Mouse (Mus musculus) left cerebral cortex, postnatal 10 days (tissue): ENCODE data around the gene Rorc. TPM values are rescaled to one million over a fixed set of nuclear protein-coding genes. Genes with fewer than 3 reads are reported as not detected.

ENCODE experiments used
- DNase-seq, 2 experiments: peaks; one replicate each; pipeline ENCODE4 v3.0.0; 2021 to 2022; ENCODE audit warnings: low spot score in 2 of 2, mixed read lengths in 1 of 2; ENCODE audit errors: extremely low spot score in 1 of 2
- intact Hi-C: fragments of 180-260 bp; cut with DNase I; formaldehyde crosslinking; loops from one replicate; pipeline ENCODE4 v1.15.1; 2025
- total RNA-seq, 2 experiments: library from RNA; stranded (reverse); gene quantifications; 2 replicates each; pipeline ENCODE4 v1.2.3; 2021

Gene Rorc
- under 1 TPM in 1 of 2 experiments, not detected in 1; 0.30 TPM for total RNA-seq

GRCm38 (mm10) chr3:94372641-94373040 lies at the start of gene Rorc:
TSS of gene Rorc (plus strand) at chr3:94372794.
- intact Hi-C loops = loop anchor here (5.0 kb wide), 1 partner anchor 40 kb away; the partner anchor contains the start of gene Tdrkh

DNA sequence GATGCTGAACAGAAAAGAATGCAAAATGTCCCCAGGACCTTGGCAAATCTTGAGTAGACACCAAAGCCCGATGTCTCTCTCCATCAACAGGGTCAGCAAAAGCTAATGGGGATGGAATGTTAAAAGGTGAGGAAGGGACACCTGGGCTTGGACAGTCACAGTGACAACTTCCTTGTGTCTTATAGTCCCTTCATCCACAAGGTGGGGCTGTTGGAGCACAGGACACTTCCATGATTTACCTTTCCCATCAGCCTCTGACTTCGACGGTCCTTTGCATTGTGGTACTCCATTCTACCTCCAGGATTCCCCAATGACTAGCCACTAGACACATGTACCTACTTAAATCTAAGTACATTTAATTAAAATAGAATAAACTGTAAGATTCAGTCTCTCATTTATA lies 43.9 kb upstream of the Rorc start:
- no peak for DNase-seq
- intact Hi-C loops = no loop called here

More at GRCm38 (mm10) chr3:94372641-94373040, at the start of gene Rorc:
- DNase-seq = no peak

DNA sequence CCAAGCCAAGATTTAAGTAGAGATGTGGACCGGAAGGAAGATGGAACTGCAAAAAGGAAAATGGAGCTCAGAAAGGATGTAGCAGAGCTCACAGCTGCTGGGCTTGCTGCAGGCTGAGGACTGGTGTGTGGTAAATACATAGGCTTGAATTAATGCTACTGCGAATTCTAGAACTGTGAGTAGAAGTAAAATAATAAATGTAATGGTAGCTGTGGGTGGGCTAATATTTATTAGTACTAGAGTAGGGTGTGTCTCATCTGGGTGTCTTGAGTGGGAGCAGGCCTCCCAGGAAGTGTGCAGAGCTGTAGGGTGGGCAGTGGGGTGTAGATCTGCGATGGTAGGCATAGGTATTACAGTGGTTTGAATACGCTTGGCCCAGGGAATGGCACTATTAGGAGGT lies 38.2 kb upstream of the Rorc start:
- intact Hi-C loops = no loop called here
- no peak for DNase-seq

DNA sequence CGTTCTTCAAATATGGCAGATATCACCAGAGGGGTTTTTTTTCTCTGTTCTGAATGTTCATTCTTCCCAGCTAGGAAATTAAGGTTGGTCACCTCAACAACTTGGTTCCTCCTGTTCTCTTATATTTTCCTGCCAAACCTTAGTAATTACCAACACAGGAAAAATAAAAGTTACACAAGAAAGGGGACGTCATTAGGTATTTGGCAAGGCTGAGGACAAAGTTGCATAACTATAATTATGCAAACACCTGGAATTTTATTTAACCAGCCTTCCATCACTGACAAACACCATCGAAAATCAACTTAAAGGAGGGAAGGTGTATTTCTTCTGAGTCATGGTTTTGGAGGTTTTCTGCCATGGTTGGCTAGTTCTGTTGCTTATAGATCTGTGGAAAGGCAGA lies 34.1 kb upstream of the Rorc start:
- DNase-seq = no peak
- intact Hi-C loops = no loop called here

- intact Hi-C loops = no loop called here
- DNase-seq = peak in 1 of 2 experiments; percentile 34
These were observed 30.6 kb upstream of the Rorc start, which contains the start of gene Them5 for GRCm38 (mm10) chr3:94341959-94342422. TSS of gene Them5 (plus strand) at chr3:94342099.

GRCm38 (mm10) chr3:94342552-94342951 lies 30.0 kb upstream of the Rorc start:
- intact Hi-C loops = no loop called here
- no peak for DNase-seq

DNA sequence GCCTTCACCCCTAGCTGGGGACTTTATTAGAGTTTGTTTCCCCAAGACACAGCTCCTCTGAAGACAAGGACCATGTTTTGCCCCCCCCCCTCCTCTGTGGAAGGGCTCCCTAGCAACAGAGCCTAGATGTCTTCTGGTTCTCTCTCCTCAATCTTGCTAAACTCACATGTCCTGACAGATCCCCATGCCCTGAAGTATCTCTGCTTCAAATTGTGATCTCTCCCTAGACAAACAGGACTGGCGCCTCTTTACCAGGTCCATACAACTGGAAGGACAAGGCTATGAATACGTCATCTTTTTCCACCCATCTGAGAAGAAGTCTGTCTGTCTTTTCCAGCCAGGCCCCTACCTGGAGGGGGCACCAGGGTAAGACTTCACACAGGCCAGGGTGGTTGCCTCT lies 28.4 kb upstream of the Rorc start:
- no peak for DNase-seq
- intact Hi-C loops = no loop called here

DNA sequence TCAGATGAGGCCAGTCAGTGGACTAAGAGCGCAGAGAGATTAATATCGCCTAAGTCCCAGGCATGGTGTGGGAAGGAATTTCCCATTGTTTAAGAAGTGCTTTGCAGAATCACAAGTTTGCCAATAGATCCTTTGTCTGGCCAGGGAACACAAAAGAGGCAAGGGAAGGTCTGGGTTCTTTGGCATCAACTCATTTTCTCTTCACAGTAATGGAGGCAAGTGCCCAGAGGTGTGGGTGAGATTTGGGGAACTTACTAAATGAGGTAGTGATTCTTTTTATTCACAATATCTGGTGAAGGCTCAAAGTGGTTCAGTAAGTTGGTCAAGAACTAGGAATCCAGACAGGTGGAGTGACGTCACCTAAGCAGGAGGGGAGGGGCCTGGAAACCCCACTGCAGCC lies 27.7 kb upstream of the Rorc start:
- intact Hi-C loops = no loop called here
- no peak for DNase-seq

GRCm38 (mm10) chr3:94348146-94348545 lies 24.4 kb upstream of the Rorc start:
- intact Hi-C loops = no loop called here
- no peak for DNase-seq

DNA sequence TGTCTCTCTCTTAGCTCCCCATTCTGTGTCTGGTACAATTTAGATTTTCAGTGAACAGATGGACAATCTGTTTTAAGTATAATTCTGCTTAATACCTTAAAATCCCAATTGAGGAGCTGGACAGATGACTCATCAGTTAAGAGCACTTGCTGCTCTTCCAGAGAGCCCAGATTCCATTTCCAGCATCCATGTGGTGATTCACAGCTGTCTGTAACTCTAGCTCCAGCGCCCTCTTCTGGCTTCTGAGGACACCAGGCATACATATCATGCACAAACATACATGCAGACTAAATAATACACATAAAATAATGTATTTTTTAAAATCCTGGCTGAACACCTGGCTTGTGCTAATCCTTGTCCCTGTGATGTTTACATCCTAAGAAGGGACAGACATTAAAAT lies 11.8 kb upstream of the Rorc start:
- intact Hi-C loops = no loop called here
- DNase-seq = peak in 1 of 2 experiments; percentile 31

DNA sequence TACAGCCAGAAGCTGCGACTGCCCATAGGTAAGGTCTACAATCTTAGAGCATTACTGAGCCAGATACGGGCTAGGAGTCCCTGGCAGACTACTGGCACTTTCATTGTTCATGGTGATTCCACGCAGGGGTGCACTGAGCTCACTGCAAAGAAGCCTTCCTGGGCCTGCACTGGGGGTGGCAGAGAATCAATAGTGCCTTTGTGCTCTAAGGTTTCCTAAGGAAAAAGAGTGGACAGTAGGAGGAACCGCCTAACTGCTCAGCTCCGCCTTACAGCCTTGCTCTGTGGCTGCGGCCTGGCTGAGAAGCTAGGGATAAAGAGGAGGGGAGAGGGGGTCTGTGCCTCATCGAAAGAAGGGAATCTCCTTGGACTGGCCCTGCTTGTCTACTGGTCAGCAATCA lies 10.5 kb upstream of the Rorc start, which contains the start of gene C2cd4d:
Gene C2cd4d (plus strand): TSS at position 301 of the 400 bp plus-strand sequence.
- no peak for DNase-seq
- intact Hi-C loops = no loop called here

DNA sequence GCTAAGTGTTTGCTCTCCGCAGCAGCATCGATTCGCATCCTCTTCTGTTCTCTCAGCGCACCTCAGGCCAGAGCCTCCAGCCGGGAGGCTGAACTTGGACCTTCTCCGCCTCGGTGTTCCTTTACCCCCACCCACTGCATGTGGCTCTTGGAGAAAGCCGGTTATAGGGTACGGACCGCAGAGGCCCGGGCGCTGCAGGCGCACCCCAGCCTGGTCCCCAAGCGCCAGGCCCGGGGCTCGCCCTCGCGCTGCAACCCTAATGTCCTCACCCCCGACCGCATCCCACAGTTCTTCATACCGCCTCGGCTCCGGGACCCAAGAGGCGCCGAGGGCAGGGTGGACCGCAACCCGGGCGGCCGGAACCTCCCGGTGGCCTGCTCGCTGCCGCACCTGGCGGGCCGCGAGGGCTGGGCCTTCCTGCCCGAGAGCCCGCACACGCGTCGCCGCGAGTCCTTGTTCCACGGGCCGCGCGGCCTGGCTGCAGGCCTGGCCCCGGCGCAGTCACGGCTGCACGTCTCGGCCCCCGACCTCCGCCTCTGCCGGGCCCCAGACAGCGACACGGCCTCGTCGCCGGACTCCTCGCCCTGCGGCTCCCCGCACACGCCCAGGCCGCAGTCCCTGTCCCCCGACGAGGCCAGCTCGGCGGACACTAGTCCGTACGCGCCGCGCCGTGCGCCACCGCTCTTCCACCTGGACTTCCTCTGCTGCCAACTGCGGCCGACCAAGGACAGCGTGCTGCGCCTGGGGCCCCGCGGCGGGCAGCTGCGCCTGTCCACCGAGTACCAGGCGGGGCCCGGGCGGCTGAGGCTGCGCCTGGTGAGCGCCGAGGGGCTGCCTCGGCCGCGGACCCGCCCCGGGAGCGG lies 9.1 kb upstream of the Rorc start:
- DNase-seq = peak in 1 of 2 experiments; percentile 64
- intact Hi-C loops = no loop called here

- peak in 1 of 2 experiments; percentile 49 for DNase-seq
- intact Hi-C loops = no loop called here
These were observed 8.5 kb upstream of the Rorc start for GRCm38 (mm10) chr3:94364154-94364526.

- peak; percentile 72 to 83 for DNase-seq
- intact Hi-C loops = loop anchor here (2.0 to 5.0 kb wide), 2 partner anchors 76 to 541 kb away; partner anchors contain the start of genes Mrpl9 and Oaz3
These were observed 5.8 kb upstream of the Rorc start for GRCm38 (mm10) chr3:94366761-94367160.

GRCm38 (mm10) chr3:94367511-94367910 lies 5.1 kb upstream of the Rorc start:
- DNase-seq = no peak
- intact Hi-C loops = loop anchor here (2.0 to 5.0 kb wide), 2 partner anchors 75 to 540 kb away; partner anchors contain the start of genes Mrpl9 and Oaz3

GRCm38 (mm10) chr3:94368631-94369030 lies 4.0 kb upstream of the Rorc start:
- no peak for DNase-seq
- intact Hi-C loops = loop anchor here (5.0 kb wide), 1 partner anchor 539 kb away; no protein-coding TSS in a partner anchor

GRCm38 (mm10) chr3:94369709-94370108 lies 2.9 kb upstream of the Rorc start:
- intact Hi-C loops = loop anchor here (5.0 kb wide), 2 partner anchors 43 to 538 kb away; partner anchors contain the start of gene Tdrkh
- no peak for DNase-seq

DNA sequence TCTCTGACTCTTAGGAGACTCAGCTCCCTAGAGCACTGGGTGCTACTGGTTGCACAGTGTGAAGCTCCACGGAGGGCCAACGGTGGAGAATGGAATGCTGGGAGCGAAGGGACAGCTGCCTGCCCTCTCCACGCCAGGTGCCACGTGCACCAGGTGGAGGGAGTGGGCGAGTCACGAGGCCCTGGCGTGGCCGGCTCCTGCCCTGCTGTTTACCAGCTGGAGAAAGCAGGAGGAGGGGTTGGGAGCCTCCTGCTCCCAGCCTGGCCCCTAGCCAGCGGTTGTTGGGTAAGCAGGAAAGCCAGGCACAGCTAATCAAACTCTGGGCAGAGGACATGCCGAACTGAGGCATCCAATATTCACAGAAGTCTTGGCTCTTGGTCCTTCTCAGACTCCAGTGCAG lies 957 bp upstream of the Rorc start:
- peak; percentile 24 to 79 for DNase-seq
- intact Hi-C loops = loop anchor here (5.0 kb wide), 1 partner anchor 41 kb away; the partner anchor contains the start of gene Tdrkh

GRCm38 (mm10) chr3:94372038-94372437 lies 556 bp upstream of the Rorc start:
- DNase-seq = no peak
- intact Hi-C loops = loop anchor here (5.0 kb wide), 1 partner anchor 40 kb away; the partner anchor contains the start of gene Tdrkh

DNA sequence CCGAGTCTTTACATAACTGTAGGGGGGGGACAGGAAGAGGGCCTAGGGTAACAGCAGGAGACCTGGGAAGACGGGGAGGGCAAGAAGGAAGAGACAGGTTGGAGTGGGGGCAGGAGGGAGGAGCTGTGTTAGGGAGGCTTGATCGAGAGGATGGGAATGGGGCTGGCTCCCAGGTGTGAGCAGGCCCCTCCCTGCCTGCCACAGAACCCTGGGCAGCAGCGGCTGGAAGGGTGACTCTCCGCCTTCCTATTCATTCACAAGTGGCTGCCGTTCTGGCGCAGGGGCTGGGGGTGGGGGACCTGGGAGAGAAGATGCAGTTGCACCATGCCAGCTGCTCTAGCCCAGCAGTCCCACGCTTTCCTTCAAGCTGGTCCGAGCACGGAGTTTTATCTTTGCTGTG lies 496 bp downstream of the Rorc start:
- DNase-seq = no peak
- intact Hi-C loops = loop anchor here (5.0 kb wide), 1 partner anchor 39 kb away; the partner anchor contains the start of gene Tdrkh
